Comparison of ENCODE assay signal across 8 mouse cellular contexts in the genomic region with DNA sequence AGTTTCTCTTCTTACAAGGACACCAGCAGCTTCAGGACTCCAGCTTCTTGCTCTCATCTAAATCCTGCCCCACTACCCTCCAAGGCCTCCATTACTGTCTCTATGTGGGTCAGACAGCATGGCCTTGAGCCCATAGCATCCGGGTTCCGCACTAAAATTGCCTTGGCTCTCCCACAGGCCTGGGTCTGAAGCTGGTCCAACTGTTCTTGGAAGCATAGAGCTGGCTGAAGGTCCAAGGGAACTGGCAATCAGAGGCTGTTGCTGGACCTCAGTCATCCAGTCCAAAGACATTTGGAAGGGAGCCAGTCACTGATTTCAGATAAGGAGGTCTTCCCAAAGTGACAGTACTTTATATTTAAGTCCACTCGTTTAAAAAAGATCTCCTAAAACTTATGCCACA.
DNase-seq lines count a peak whose midpoint lies in the region; ATAC-seq and TF ChIP-seq lines count a peak whose summit lies in the region.

No protein-coding gene starts in this region.

- no peak for TF ChIP-seq CTCF in lung, embryonic 14.5 days (IDR thresholded peaks at IDR 0.05; ENCODE audit: low read depth)

- no peak overlapping the region for H3K4me3 ChIP-seq in kidney, embryonic 15.5 days (replicated peaks)
- no peak overlapping the region for H3K4me3 ChIP-seq in lung, embryonic 14.5 days (ENCODE audit: low read depth, low read length)

- 82% methylated on average over 3 of the region's 3 CpGs for WGBS in kidney, embryonic 15.5 days
- WGBS in lung, embryonic 14.5 days = 56% methylated on average over 3 of the region's 3 CpGs

- H3K9ac ChIP-seq in kidney, embryonic 15.5 days = no peak overlapping the region
- no peak overlapping the region for H3K9ac ChIP-seq in lung, embryonic 14.5 days

- intact Hi-C loops in gastrocnemius, postnatal 14 days (cut with DNase I; ENCODE audit: low total_unique reads) = no loop called here

- no peaks in the 10 kb centered on the region for H3K9me3 ChIP-seq in kidney, embryonic 15.5 days (replicated peaks)
- H3K9me3 ChIP-seq in lung, embryonic 14.5 days (ENCODE audit: low read depth, low read length) = no peaks in the 10 kb centered on the region

- 0 out of 2 replicates have a peak, but pooled peaks cover 5% of the 10 kb centered on the region for H3K4me1 ChIP-seq in kidney, embryonic 15.5 days
- no peaks in the 10 kb centered on the region for H3K4me1 ChIP-seq in lung, embryonic 14.5 days (ENCODE audit: insufficient read depth)

- ATAC-seq in kidney, embryonic 15.5 days (replicated peaks; ENCODE audit: low FRiP score) = no peak
- ATAC-seq in lung, embryonic 14.5 days (ENCODE audit: insufficient read depth) = no peak
- ATAC-seq in inflammation-experienced regulatory T-cells, adult 6 months = no peak

- H3K36me3 ChIP-seq in kidney, embryonic 15.5 days = no peaks in the 10 kb centered on the region
- no peaks in the 10 kb centered on the region for H3K36me3 ChIP-seq in lung, embryonic 14.5 days (ENCODE audit: insufficient read depth)

- DNase-seq in kidney, postnatal 10 days = peak; percentile 58
- peak; percentile 80 for DNase-seq in adrenal gland, adult 8-10 months
- peak; percentile 67 for DNase-seq in gastrocnemius, postnatal 14 days
- DNase-seq in lung, embryonic 14.5 days = peak; percentile 62
- no peak for DNase-seq in spleen, postnatal 4 days (ENCODE audit: low spot score in 2 of 2)
- DNase-seq in right cerebral cortex, postnatal 25 days = no peak

- H3K27ac ChIP-seq in kidney, embryonic 15.5 days = no peak overlapping the region
- no peak overlapping the region for H3K27ac ChIP-seq in lung, embryonic 14.5 days (ENCODE audit: low read depth)

- H3K27me3 ChIP-seq in kidney, embryonic 15.5 days = peaks cover 7% of the 10 kb centered on the region; the same call in 1 of the 2 replicates
- H3K27me3 ChIP-seq in lung, embryonic 14.5 days (ENCODE audit: insufficient read depth, low read length) = no peaks in the 10 kb centered on the region

- no peak overlapping the region for H3K4me2 ChIP-seq in kidney, embryonic 15.5 days
- H3K4me2 ChIP-seq in lung, embryonic 14.5 days = no peak overlapping the region

Comparison
In these comparisons a context has a peak if more than half of its experiments do, and no peak if none do; other contexts are left out.
1. DNase-seq: peak in kidney, postnatal 10 days (single experiment), adrenal gland, adult 8-10 months (single experiment), gastrocnemius, postnatal 14 days (single experiment) and lung, embryonic 14.5 days (single experiment); none in spleen, postnatal 4 days (0 of 2) and right cerebral cortex, postnatal 25 days (single experiment).